Mouse (Mus musculus): ENCODE results near the gene Ppl.

The Ppl gene

GRCm38 (mm10) chr16:5132401-5132801 lies at the start of gene Ppl:
Gene Ppl, minus strand, starts transcription at chr16:5132421.
- no peak for DNase-seq

- DNase-seq, result no peak
Measured at GRCm38 (mm10) chr16:5172636-5173035, 40.4 kb upstream of the Ppl start.

GRCm38 (mm10) chr16:5168829-5169228 lies 36.6 kb upstream of the Ppl start:
- DNase-seq, result no peak

GRCm38 (mm10) chr16:5168038-5168437 lies 35.8 kb upstream of the Ppl start:
- DNase-seq, result no peak

GRCm38 (mm10) chr16:5164327-5164726 lies 32.1 kb upstream of the Ppl start:
- DNase-seq, result no peak

GRCm38 (mm10) chr16:5159248-5159647 lies 27.0 kb upstream of the Ppl start:
- DNase-seq, result no peak

GRCm38 (mm10) chr16:5157113-5157512 lies 24.9 kb upstream of the Ppl start:
- no peak for DNase-seq

- DNase-seq, result no peak
Measured at GRCm38 (mm10) chr16:5156495-5156894, 24.3 kb upstream of the Ppl start.

GRCm38 (mm10) chr16:5155014-5155413 lies 22.8 kb upstream of the Ppl start:
- no peak for DNase-seq

GRCm38 (mm10) chr16:5153299-5154026 lies 21.2 kb upstream of the Ppl start:
- DNase-seq, result no peak

GRCm38 (mm10) chr16:5150544-5150943 lies 18.3 kb upstream of the Ppl start:
- no peak for DNase-seq

GRCm38 (mm10) chr16:5147037-5147385 lies 14.8 kb upstream of the Ppl start, which contains the start of gene Sec14l5:
Gene Sec14l5, plus strand, starts transcription at chr16:5147109.
- no peak for DNase-seq

GRCm38 (mm10) chr16:5146367-5147036 lies 14.3 kb upstream of the Ppl start:
- peak; percentile 25 for DNase-seq

- DNase-seq, result peak; percentile 57
Measured at GRCm38 (mm10) chr16:5145570-5145969, 13.3 kb upstream of the Ppl start.

GRCm38 (mm10) chr16:5139741-5140140 lies 7.5 kb upstream of the Ppl start:
- no peak for DNase-seq

- no peak for DNase-seq
Measured at GRCm38 (mm10) chr16:5137006-5137540, 4.9 kb upstream of the Ppl start.

GRCm38 (mm10) chr16:5136505-5136904 lies 4.3 kb upstream of the Ppl start:
- no peak for DNase-seq

GRCm38 (mm10) chr16:5135551-5136261 lies 3.5 kb upstream of the Ppl start:
- DNase-seq, result no peak

- DNase-seq, result peak; percentile 31
Measured at GRCm38 (mm10) chr16:5134623-5135330, 2.6 kb upstream of the Ppl start.

- DNase-seq, result no peak
Measured at GRCm38 (mm10) chr16:5131251-5131922, 834 bp downstream of the Ppl start.

GRCm38 (mm10) chr16:5130766-5131165 lies 1.5 kb downstream of the Ppl start:
- DNase-seq, result no peak

GRCm38 (mm10) chr16:5130196-5130595 lies 2.0 kb downstream of the Ppl start:
- DNase-seq, result no peak
